Mouse (Mus musculus) telencephalon, adult 2 months (tissue): ENCODE measurements around the gene Ugt1a6b.
"Not testable (repeated sequence)": the region's sequence is repeated elsewhere in the genome, so short reads cannot be mapped to it uniquely, and the experiment has no call there.

Experiments
- DNase-seq: peaks from one replicate; pipeline ENCODE4 v3.0.0-alpha.2; 2011; ENCODE audit warnings: low read depth, low spot score

Ugt1a6b gene

GRCm38 (mm10) chr1:88103019-88103418 lies at the start of gene Ugt1a6b:
Gene Ugt1a6b, plus strand, starts transcription at chr1:88103252.
- DNase-seq: not testable (repeated sequence)

- no peak for DNase-seq
Observed at GRCm38 (mm10) chr1:88055088-88055487, 48.0 kb upstream of the Ugt1a6b start, which contains the start of gene Ugt1a10. Gene Ugt1a10, plus strand, starts transcription at chr1:88055388.

GRCm38 (mm10) chr1:88066472-88067102 lies 36.5 kb upstream of the Ugt1a6b start:
- not testable (repeated sequence) for DNase-seq

GRCm38 (mm10) chr1:88070495-88070894 lies 32.6 kb upstream of the Ugt1a6b start, which contains the start of gene Ugt1a9:
Gene Ugt1a9, plus strand, starts transcription at chr1:88070800.
- DNase-seq: no peak

- no peak for DNase-seq
Observed at GRCm38 (mm10) chr1:88070902-88071301, 32.1 kb upstream of the Ugt1a6b start.

GRCm38 (mm10) chr1:88074471-88074870 lies 28.6 kb upstream of the Ugt1a6b start:
- DNase-seq: no peak

- DNase-seq: no peak
Observed at GRCm38 (mm10) chr1:88077128-88077527, 25.9 kb upstream of the Ugt1a6b start.

- DNase-seq: no peak
Observed at GRCm38 (mm10) chr1:88081670-88082069, 21.4 kb upstream of the Ugt1a6b start.

- no peak for DNase-seq
Observed at GRCm38 (mm10) chr1:88086125-88086524, 16.9 kb upstream of the Ugt1a6b start.

- DNase-seq: no peak
Observed at GRCm38 (mm10) chr1:88087513-88087912, 15.5 kb upstream of the Ugt1a6b start, which contains the start of gene Ugt1a8. Gene Ugt1a8, plus strand, starts transcription at chr1:88087813.

- no peak for DNase-seq
Observed at GRCm38 (mm10) chr1:88092341-88092740, 10.7 kb upstream of the Ugt1a6b start.

GRCm38 (mm10) chr1:88094270-88094676 lies 8.8 kb upstream of the Ugt1a6b start:
- not testable (repeated sequence) for DNase-seq

GRCm38 (mm10) chr1:88094941-88095492 lies 8.0 kb upstream of the Ugt1a6b start, which contains the start of gene Ugt1a7c:
Gene Ugt1a7c, plus strand, starts transcription at chr1:88095062.
- DNase-seq: no peak

GRCm38 (mm10) chr1:88098546-88098945 lies 4.5 kb upstream of the Ugt1a6b start:
- not testable (repeated sequence) for DNase-seq

GRCm38 (mm10) chr1:88099691-88100090 lies 3.4 kb upstream of the Ugt1a6b start:
- not testable (repeated sequence) for DNase-seq

- DNase-seq: not testable (repeated sequence)
Observed at GRCm38 (mm10) chr1:88103697-88104468, 831 bp downstream of the Ugt1a6b start.

- no peak for DNase-seq
Observed at GRCm38 (mm10) chr1:88104667-88105430, 1.8 kb downstream of the Ugt1a6b start.

GRCm38 (mm10) chr1:88105656-88106055 lies 2.6 kb downstream of the Ugt1a6b start:
- no peak for DNase-seq

- DNase-seq: not testable (repeated sequence)
Observed at GRCm38 (mm10) chr1:88109027-88109557, 6.0 kb downstream of the Ugt1a6b start.

- not testable (repeated sequence) for DNase-seq
Observed at GRCm38 (mm10) chr1:88109604-88110003, 6.6 kb downstream of the Ugt1a6b start.

GRCm38 (mm10) chr1:88112769-88113168 lies 9.7 kb downstream of the Ugt1a6b start:
- DNase-seq: not testable (repeated sequence)
